Mouse (Mus musculus) limb, embryonic 13.5 days (tissue): ENCODE measurements around the gene Tac4. TPM values are rescaled to one million over a fixed set of nuclear protein-coding genes. Genes with fewer than 3 reads are reported as not detected.
A peak's percentile ranks its signal among the peaks of the same experiment; 100 is the strongest.

Experiments used
- ATAC-seq: fragments of 200-750 bp; cut with Nextera tagmentation; 2 replicates; pipeline ENCODE4 v1.8.0; 2017; ENCODE audit warnings: low read depth, moderate number of reproducible peaks, moderate TSS enrichment; ENCODE audit not compliant: low FRiP score
- H3K27ac ChIP-seq: fragments of 300-500 bp; sonication (generic); 2 replicates; pipeline ENCODE4 v1.5.1; 2015; ENCODE audit warnings: inconsistent platforms, mild to moderate bottlenecking, moderate library complexity
- H3K27me3 ChIP-seq: fragments of 300-500 bp; sonication (generic); 2 replicates; pipeline ENCODE4 v1.6.1; 2015; ENCODE audit warnings: mild to moderate bottlenecking, inconsistent platforms
- H3K36me3 ChIP-seq: fragments of 300-500 bp; sonication (generic); 2 replicates; pipeline ENCODE4 v1.6.1; 2015; ENCODE audit warnings: inconsistent platforms, mild to moderate bottlenecking, moderate library complexity
- H3K4me1 ChIP-seq: fragments of 300-500 bp; sonication (generic); 2 replicates; pipeline ENCODE4 v1.6.1; 2015; ENCODE audit warnings: inconsistent platforms
- H3K4me2 ChIP-seq: fragments of 300-500 bp; sonication (generic); replicated peaks from 2 replicates; pipeline ENCODE4 v1.6.1; 2015; ENCODE audit warnings: inconsistent platforms, mild to moderate bottlenecking, moderate library complexity
- H3K4me3 ChIP-seq: fragments of 300-500 bp; sonication (generic); 2 replicates; pipeline ENCODE4 v1.5.1; 2015; ENCODE audit warnings: moderate library complexity, mild to moderate bottlenecking, inconsistent platforms
- H3K9ac ChIP-seq: fragments of 300-500 bp; sonication (generic); 2 replicates; pipeline ENCODE4 v1.6.1; 2015; ENCODE audit warnings: mild to moderate bottlenecking, inconsistent platforms
- H3K9me3 ChIP-seq: fragments of 300-500 bp; sonication (generic); 2 replicates; pipeline ENCODE4 v1.6.1; 2016; ENCODE audit warnings: inconsistent platforms
- WGBS: fragments of 180-500 bp; shearing (Covaris S2); methylation state at CpG from one replicate; pipeline ENCODE4 v1.1.7; 2015; 5-methylcytosine and 5-hydroxymethylcytosine counted together
- polyA plus RNA-seq: library from polyadenylated mRNA; unstranded; fragments of >200 nt; fragmentation: Nextera tagmentation; extraction: Ambion mirVana; gene quantifications from 2 replicates; pipeline ENCODE4 v1.2.1, GENCODE M21; 2015

Gene Tac4
- 0.15 and 0.27 TPM in 2 replicates for polyA plus RNA-seq

DNA sequence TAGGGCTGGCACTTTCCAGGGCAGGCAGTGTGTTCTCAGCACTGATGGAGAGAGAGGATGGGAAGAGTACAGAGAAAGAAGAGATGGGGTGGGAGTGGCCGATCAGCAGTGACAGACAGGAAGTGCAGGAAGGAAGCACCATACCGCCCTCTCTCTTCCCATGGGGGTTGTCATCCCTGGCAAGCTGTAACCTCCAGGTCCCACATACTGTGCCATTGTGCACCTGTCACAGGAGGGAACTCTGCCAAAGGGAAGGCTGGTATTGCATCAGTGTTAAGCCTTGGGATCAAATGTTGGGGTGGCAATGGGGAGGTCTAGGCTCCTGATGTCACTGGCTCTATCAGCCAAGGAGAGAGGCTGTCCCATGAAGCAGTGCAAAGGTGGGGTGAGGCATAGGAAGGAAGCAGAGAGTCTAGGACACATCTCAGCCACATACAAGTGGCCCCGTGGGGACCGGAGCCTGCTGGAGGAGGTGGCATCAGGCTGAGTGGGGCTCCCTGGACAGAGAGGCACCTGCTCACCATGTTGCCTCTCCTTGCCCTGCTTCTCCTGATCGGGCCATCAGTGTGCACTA is at the start of gene Tac4:
TSS of gene Tac4 (plus strand) at position 352 of the 574 bp plus-strand sequence.
- 67% methylated on average over 5 of the region's 5 CpGs for WGBS
- Histone ChIP-seq H3K27me3 (peaks cover 6% of the 10 kb centered on the region; the same call in 1 of the 2 replicates), H3K4me2 (no peak within 1 kb of the TSS), H3K9ac (no peak within 1 kb of the TSS), H3K9me3 (no peaks in the 10 kb centered on the region), H3K4me3 (no peak within 1 kb of the TSS), H3K36me3 (peaks cover 9% of the 10 kb centered on the region; the same call in 1 of the 2 replicates), H3K27ac (no peak within 1 kb of the TSS), H3K4me1 (peaks cover 15% of the 10 kb centered on the region)
- ATAC-seq: no peak

DNA sequence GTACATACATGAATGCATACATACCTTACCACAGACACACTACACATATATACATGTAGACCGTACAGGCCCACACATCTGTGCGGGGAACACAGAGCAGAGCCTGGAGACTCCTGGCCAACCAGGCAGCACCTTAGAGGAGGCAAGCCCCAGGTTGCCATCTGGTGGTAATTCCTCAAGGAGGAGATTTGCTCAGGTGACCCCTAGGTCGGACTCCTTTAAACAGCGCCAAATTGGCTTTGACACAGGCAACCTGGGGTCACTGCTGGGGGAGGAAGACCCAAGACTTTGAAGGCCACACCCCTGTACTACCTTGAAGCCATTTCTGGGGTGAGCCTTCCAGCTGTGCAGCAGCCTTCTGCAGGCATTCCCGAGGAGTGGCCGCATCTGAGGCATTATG is 47.7 kb upstream of the Tac4 start:
- no peak overlapping the region for H3K4me2 ChIP-seq
- no peaks in the 10 kb centered on the region for H3K9me3 ChIP-seq
- H3K4me3 ChIP-seq: no peak overlapping the region
- H3K4me1 ChIP-seq: peaks cover 45% of the 10 kb centered on the region
- H3K36me3 ChIP-seq: no peaks in the 10 kb centered on the region
- no peak for ATAC-seq
- no peak overlapping the region; the same call in 1 of the 2 replicates for H3K27ac ChIP-seq
- WGBS: 13% methylated on average over 6 of the region's 6 CpGs
- H3K9ac ChIP-seq: no peak overlapping the region
- H3K27me3 ChIP-seq: peaks cover 32% of the 10 kb centered on the region

- no peak for ATAC-seq
- H3K27ac ChIP-seq: peak overlapping the region; percentile 39; the same call in 1 of the 2 replicates
- H3K4me2 ChIP-seq: 0 out of 2 replicates have a peak overlapping the region, but pooled peaks have one; percentile 4
Observed at GRCm38 (mm10) chr11:95214305-95214704, 47.0 kb upstream of the Tac4 start.

GRCm38 (mm10) chr11:95216193-95216592 is 45.1 kb upstream of the Tac4 start:
- H3K9ac ChIP-seq: no peak overlapping the region
- H3K27ac ChIP-seq: no peak overlapping the region
- 63% methylated on average over 3 of the region's 3 CpGs for WGBS
- peaks cover 52% of the 10 kb centered on the region for H3K27me3 ChIP-seq
- no peaks in the 10 kb centered on the region for H3K36me3 ChIP-seq
- H3K4me1 ChIP-seq: peaks cover 25% of the 10 kb centered on the region
- no peak overlapping the region for H3K4me2 ChIP-seq
- ATAC-seq: no peak
- no peak overlapping the region for H3K4me3 ChIP-seq
- no peaks in the 10 kb centered on the region for H3K9me3 ChIP-seq

More at GRCm38 (mm10) chr11:95214305-95214704, 47.0 kb upstream of the Tac4 start:
- H3K36me3 ChIP-seq: no peaks in the 10 kb centered on the region
- no peaks in the 10 kb centered on the region for H3K9me3 ChIP-seq
- peaks cover 38% of the 10 kb centered on the region for H3K27me3 ChIP-seq
- no peak overlapping the region for H3K9ac ChIP-seq
- peaks cover 44% of the 10 kb centered on the region for H3K4me1 ChIP-seq
- no peak overlapping the region for H3K4me3 ChIP-seq
- 1% methylated on average over 5 of the region's 5 CpGs for WGBS

GRCm38 (mm10) chr11:95219111-95219510 is 42.2 kb upstream of the Tac4 start:
- Histone ChIP-seq H3K27me3 (peaks cover 80% of the 10 kb centered on the region), H3K36me3 (no peaks in the 10 kb centered on the region), H3K9ac (no peak overlapping the region), H3K9me3 (no peaks in the 10 kb centered on the region), H3K4me3 (no peak overlapping the region), H3K4me1 (peaks cover 20% of the 10 kb centered on the region), H3K4me2 (no peak overlapping the region), H3K27ac (no peak overlapping the region)
- WGBS: 63% methylated on average over 8 of the region's 8 CpGs
- no peak for ATAC-seq

- no peak overlapping the region for H3K27ac ChIP-seq
- under 1% methylated on average over 31 of the region's 31 CpGs for WGBS
- peaks cover 71% of the 10 kb centered on the region for H3K27me3 ChIP-seq
Observed at GRCm38 (mm10) chr11:95223473-95223872, 37.9 kb upstream of the Tac4 start.

GRCm38 (mm10) chr11:95224124-95224893 is 37.0 kb upstream of the Tac4 start:
- H3K4me1 ChIP-seq: peaks cover 33% of the 10 kb centered on the region
- H3K36me3 ChIP-seq: no peaks in the 10 kb centered on the region
- H3K9ac ChIP-seq: no peak overlapping the region
- H3K4me2 ChIP-seq: peak overlapping the region; percentile 64
- peaks cover 63% of the 10 kb centered on the region for H3K27me3 ChIP-seq
- 15% methylated on average over 15 of the region's 15 CpGs for WGBS
- no peak for ATAC-seq
- H3K27ac ChIP-seq: peak overlapping the region; percentile 48; the same call in 1 of the 2 replicates
- H3K9me3 ChIP-seq: no peaks in the 10 kb centered on the region
- H3K4me3 ChIP-seq: peak overlapping the region; percentile 35; the same call in 1 of the 2 replicates

More at GRCm38 (mm10) chr11:95223473-95223872, 37.9 kb upstream of the Tac4 start:
- H3K4me3 ChIP-seq: peak overlapping the region; percentile 35
- peak overlapping the region; percentile 64 for H3K4me2 ChIP-seq
- H3K4me1 ChIP-seq: peaks cover 33% of the 10 kb centered on the region
- H3K9me3 ChIP-seq: no peaks in the 10 kb centered on the region
- 0 out of 2 replicates have a peak, but pooled peaks have one; percentile 20 for ATAC-seq
- H3K9ac ChIP-seq: 0 out of 2 replicates have a peak overlapping the region, but pooled peaks have one; percentile 31
- no peaks in the 10 kb centered on the region for H3K36me3 ChIP-seq

- no peak overlapping the region for H3K4me3 ChIP-seq
Observed at GRCm38 (mm10) chr11:95225448-95225847, 35.9 kb upstream of the Tac4 start.

GRCm38 (mm10) chr11:95227467-95227866 is 33.9 kb upstream of the Tac4 start:
- WGBS: 46% methylated on average over 5 of the region's 5 CpGs
- ATAC-seq: no peak
- Histone ChIP-seq H3K9ac (no peak overlapping the region), H3K36me3 (no peaks in the 10 kb centered on the region), H3K27ac (no peak overlapping the region; the same call in 1 of the 2 replicates), H3K27me3 (peaks cover 36% of the 10 kb centered on the region), H3K4me3 (no peak overlapping the region), H3K4me1 (peaks cover 40% of the 10 kb centered on the region), H3K4me2 (no peak overlapping the region), H3K9me3 (no peaks in the 10 kb centered on the region)

More at GRCm38 (mm10) chr11:95225448-95225847, 35.9 kb upstream of the Tac4 start:
- Histone ChIP-seq H3K36me3 (no peaks in the 10 kb centered on the region), H3K4me2 (peak overlapping the region; percentile 64), H3K9ac (0 out of 2 replicates have a peak overlapping the region, but pooled peaks have one; percentile 8), H3K9me3 (no peaks in the 10 kb centered on the region), H3K4me1 (peaks cover 33% of the 10 kb centered on the region), H3K27me3 (peaks cover 52% of the 10 kb centered on the region), H3K27ac (no peak overlapping the region)
- peak; percentile 52 for ATAC-seq
- 18% methylated on average over 7 of the region's 7 CpGs for WGBS

DNA sequence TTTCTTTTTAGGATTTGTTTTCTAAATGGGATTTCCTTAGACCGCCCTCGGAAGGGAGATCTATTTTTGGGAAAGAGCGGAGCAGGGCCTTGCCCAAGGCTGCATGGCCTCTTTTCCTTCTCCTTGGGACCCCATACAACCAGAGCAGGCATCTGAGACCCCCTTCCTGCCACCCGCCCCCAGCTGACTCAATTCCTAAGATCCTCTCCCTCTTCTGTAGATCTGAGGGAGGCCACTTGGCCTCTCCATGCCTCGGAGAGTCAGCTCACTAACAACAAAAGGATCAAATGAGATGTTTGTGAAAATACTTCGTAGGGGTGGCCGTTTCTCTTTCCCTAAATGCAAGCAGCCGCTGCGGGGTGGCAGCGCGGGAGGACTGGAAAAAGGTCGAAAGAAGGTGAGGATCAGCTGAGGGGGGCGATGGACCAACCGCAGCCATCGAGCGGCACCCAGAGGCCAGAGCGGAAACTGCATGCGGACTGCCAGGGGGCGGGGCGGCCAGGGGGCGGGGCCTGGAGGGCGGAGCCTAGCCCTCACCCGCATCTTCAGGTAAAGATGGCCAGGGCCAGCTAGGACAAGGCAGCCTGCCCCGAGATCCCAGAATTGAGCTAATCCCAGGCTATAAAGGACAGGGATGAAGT is 29.5 kb upstream of the Tac4 start:
- H3K9me3 ChIP-seq: no peaks in the 10 kb centered on the region
- no peaks in the 10 kb centered on the region for H3K36me3 ChIP-seq
- H3K4me1 ChIP-seq: peaks cover 7% of the 10 kb centered on the region; the same call in 1 of the 2 replicates
- ATAC-seq: peak; percentile 41; the same call in 1 of the 2 replicates
- peak overlapping the region; percentile 43 for H3K9ac ChIP-seq
- no peaks in the 10 kb centered on the region for H3K27me3 ChIP-seq
- 10% methylated on average over 23 of the region's 24 CpGs for WGBS
- H3K27ac ChIP-seq: no peak overlapping the region
- H3K4me2 ChIP-seq: peak overlapping the region; percentile 58
- H3K4me3 ChIP-seq: peak overlapping the region; percentile 24

GRCm38 (mm10) chr11:95232329-95232696 is 29.0 kb upstream of the Tac4 start:
- WGBS: 43% methylated on average over 6 of the region's 6 CpGs
- no peaks in the 10 kb centered on the region for H3K9me3 ChIP-seq
- H3K27ac ChIP-seq: no peak overlapping the region
- H3K9ac ChIP-seq: no peak overlapping the region
- 0 out of 2 replicates have a peak, but pooled peaks have one; percentile 10 for ATAC-seq
- peaks cover 7% of the 10 kb centered on the region; the same call in 1 of the 2 replicates for H3K4me1 ChIP-seq
- H3K4me3 ChIP-seq: 0 out of 2 replicates have a peak overlapping the region, but pooled peaks have one; percentile 24
- H3K27me3 ChIP-seq: no peaks in the 10 kb centered on the region
- peak overlapping the region; percentile 58 for H3K4me2 ChIP-seq
- H3K36me3 ChIP-seq: no peaks in the 10 kb centered on the region
